Mouse (Mus musculus): ENCODE data around the gene Kif16b. TPM values are rescaled to one million over a fixed set of nuclear protein-coding genes. Genes with fewer than 3 reads are reported as not detected.

Kif16b gene
- polyA plus RNA-seq, 1 experiment = 20.7 TPM

- no peak for TF ChIP-seq CTCF (IDR thresholded peaks at IDR 0.05; ENCODE audit: low read depth, low read length)
- no peak for TF ChIP-seq POLR2A (IDR thresholded peaks at IDR 0.05; ENCODE audit: borderline replicate concordance, low read depth, low read length)
- H3K4me1 ChIP-seq (ENCODE audit: control insufficient read depth, insufficient read depth, low read length) = no peaks in the 10 kb centered on the region
- no peak overlapping the region for H3K4me3 ChIP-seq (ENCODE audit: insufficient read depth, low read length)
- no peak overlapping the region for H3K27ac ChIP-seq (ENCODE audit: insufficient read depth, low read depth, low read length)
Measured at GRCm38 (mm10) chr2:142739338-142739737, 162.0 kb downstream of the Kif16b start.

GRCm38 (mm10) chr2:142738488-142738887 lies 162.8 kb downstream of the Kif16b start:
- TF ChIP-seq POLR2A (IDR thresholded peaks at IDR 0.05; ENCODE audit: borderline replicate concordance, low read depth, low read length) (no peak), CTCF (IDR thresholded peaks at IDR 0.05; ENCODE audit: low read depth, low read length) (no peak)
- no peak overlapping the region for H3K27ac ChIP-seq (ENCODE audit: insufficient read depth, low read depth, low read length)

GRCm38 (mm10) chr2:142735691-142736090 lies 165.6 kb downstream of the Kif16b start:
- Histone ChIP-seq H3K4me3 (ENCODE audit: insufficient read depth, low read length) (no peak overlapping the region), H3K27ac (ENCODE audit: insufficient read depth, low read depth, low read length) (no peak overlapping the region), H3K4me1 (ENCODE audit: control insufficient read depth, insufficient read depth, low read length) (peaks cover 11% of the 10 kb centered on the region)
- TF ChIP-seq POLR2A (IDR thresholded peaks at IDR 0.05; ENCODE audit: borderline replicate concordance, low read depth, low read length) (no peak), CTCF (IDR thresholded peaks at IDR 0.05; ENCODE audit: low read depth, low read length) (no peak)

More at GRCm38 (mm10) chr2:142738488-142738887, 162.8 kb downstream of the Kif16b start:
- no peak overlapping the region for H3K4me3 ChIP-seq (ENCODE audit: insufficient read depth, low read length)
- no peaks in the 10 kb centered on the region for H3K4me1 ChIP-seq (ENCODE audit: control insufficient read depth, insufficient read depth, low read length)

GRCm38 (mm10) chr2:142734046-142734445 lies 167.3 kb downstream of the Kif16b start:
- Histone ChIP-seq H3K4me3 (ENCODE audit: insufficient read depth, low read length) (no peak overlapping the region), H3K4me1 (ENCODE audit: control insufficient read depth, insufficient read depth, low read length) (peaks cover 13% of the 10 kb centered on the region), H3K27ac (ENCODE audit: insufficient read depth, low read depth, low read length) (no peak overlapping the region)
- no peak for TF ChIP-seq CTCF (IDR thresholded peaks at IDR 0.05; ENCODE audit: low read depth, low read length)
- no peak for TF ChIP-seq POLR2A (IDR thresholded peaks at IDR 0.05; ENCODE audit: borderline replicate concordance, low read depth, low read length)

- H3K4me3 ChIP-seq (ENCODE audit: insufficient read depth, low read length) = no peak overlapping the region
- no peak for TF ChIP-seq CTCF (IDR thresholded peaks at IDR 0.05; ENCODE audit: low read depth, low read length)
- TF ChIP-seq POLR2A (IDR thresholded peaks at IDR 0.05; ENCODE audit: borderline replicate concordance, low read depth, low read length) = no peak
- H3K27ac ChIP-seq (ENCODE audit: insufficient read depth, low read depth, low read length) = no peak overlapping the region
- H3K4me1 ChIP-seq (ENCODE audit: control insufficient read depth, insufficient read depth, low read length) = peaks cover 13% of the 10 kb centered on the region
Measured at GRCm38 (mm10) chr2:142732370-142732769, 169.0 kb downstream of the Kif16b start.

GRCm38 (mm10) chr2:142731778-142732092 lies 169.6 kb downstream of the Kif16b start:
- Histone ChIP-seq H3K4me1 (ENCODE audit: control insufficient read depth, insufficient read depth, low read length) (peaks cover 13% of the 10 kb centered on the region), H3K4me3 (ENCODE audit: insufficient read depth, low read length) (no peak overlapping the region), H3K27ac (ENCODE audit: insufficient read depth, low read depth, low read length) (no peak overlapping the region)
- no peak for TF ChIP-seq POLR2A (IDR thresholded peaks at IDR 0.05; ENCODE audit: borderline replicate concordance, low read depth, low read length)
- no peak for TF ChIP-seq CTCF (IDR thresholded peaks at IDR 0.05; ENCODE audit: low read depth, low read length)

- no peak overlapping the region for H3K27ac ChIP-seq (ENCODE audit: insufficient read depth, low read depth, low read length)
- H3K4me1 ChIP-seq (ENCODE audit: control insufficient read depth, insufficient read depth, low read length) = peaks cover 13% of the 10 kb centered on the region
- TF ChIP-seq POLR2A (IDR thresholded peaks at IDR 0.05; ENCODE audit: borderline replicate concordance, low read depth, low read length) = no peak
- no peak for TF ChIP-seq CTCF (IDR thresholded peaks at IDR 0.05; ENCODE audit: low read depth, low read length)
- H3K4me3 ChIP-seq (ENCODE audit: insufficient read depth, low read length) = no peak overlapping the region
Measured at GRCm38 (mm10) chr2:142731016-142731777, 170.1 kb downstream of the Kif16b start.

- Histone ChIP-seq H3K4me3 (ENCODE audit: insufficient read depth, low read length) (no peak overlapping the region), H3K27ac (ENCODE audit: insufficient read depth, low read depth, low read length) (no peak overlapping the region)
- TF ChIP-seq POLR2A (IDR thresholded peaks at IDR 0.05; ENCODE audit: borderline replicate concordance, low read depth, low read length) (no peak), CTCF (IDR thresholded peaks at IDR 0.05; ENCODE audit: low read depth, low read length) (no peak)
Measured at GRCm38 (mm10) chr2:142724215-142725001, 176.9 kb downstream of the Kif16b start.

GRCm38 (mm10) chr2:142720174-142720573 lies 181.2 kb downstream of the Kif16b start:
- no peak overlapping the region for H3K4me3 ChIP-seq (ENCODE audit: insufficient read depth, low read length)
- no peak for TF ChIP-seq POLR2A (IDR thresholded peaks at IDR 0.05; ENCODE audit: borderline replicate concordance, low read depth, low read length)
- TF ChIP-seq CTCF (IDR thresholded peaks at IDR 0.05; ENCODE audit: low read depth, low read length) = no peak
- H3K27ac ChIP-seq (ENCODE audit: insufficient read depth, low read depth, low read length) = no peak overlapping the region
- no peaks in the 10 kb centered on the region for H3K4me1 ChIP-seq (ENCODE audit: control insufficient read depth, insufficient read depth, low read length)

More at GRCm38 (mm10) chr2:142724215-142725001, 176.9 kb downstream of the Kif16b start:
- H3K4me1 ChIP-seq (ENCODE audit: control insufficient read depth, insufficient read depth, low read length) = no peaks in the 10 kb centered on the region

GRCm38 (mm10) chr2:142718998-142719397 lies 182.3 kb downstream of the Kif16b start:
- no peak overlapping the region for H3K27ac ChIP-seq (ENCODE audit: insufficient read depth, low read depth, low read length)
- H3K4me3 ChIP-seq (ENCODE audit: insufficient read depth, low read length) = no peak overlapping the region
- TF ChIP-seq CTCF (IDR thresholded peaks at IDR 0.05; ENCODE audit: low read depth, low read length) (no peak), POLR2A (IDR thresholded peaks at IDR 0.05; ENCODE audit: borderline replicate concordance, low read depth, low read length) (no peak)
- no peaks in the 10 kb centered on the region for H3K4me1 ChIP-seq (ENCODE audit: control insufficient read depth, insufficient read depth, low read length)

All from bone marrow macrophage, adult 2 months (primary cell).